Mouse (Mus musculus): Measurements from ENCODE around the gene Ugt1a7c.

- TF ChIP-seq CTCF (IDR thresholded peaks at IDR 0.05; ENCODE audit: low read depth, low read length) (no peak), POLR2A (IDR thresholded peaks at IDR 0.05; ENCODE audit: borderline replicate concordance, low read depth, low read length) (no peak)
These were observed 139.8 kb downstream of the Ugt1a7c start for GRCm38 (mm10) chr1:88234646-88235045.

All from bone marrow macrophage, adult 2 months (primary cell).